Mouse (Mus musculus) urinary bladder, postnatal 25 days (tissue): ENCODE measurements around the gene Chek2.

Experiments
- DNase-seq: peaks from one replicate; pipeline ENCODE4 v3.0.0; 2022; ENCODE audit warnings: low spot score

Gene Chek2

DNA sequence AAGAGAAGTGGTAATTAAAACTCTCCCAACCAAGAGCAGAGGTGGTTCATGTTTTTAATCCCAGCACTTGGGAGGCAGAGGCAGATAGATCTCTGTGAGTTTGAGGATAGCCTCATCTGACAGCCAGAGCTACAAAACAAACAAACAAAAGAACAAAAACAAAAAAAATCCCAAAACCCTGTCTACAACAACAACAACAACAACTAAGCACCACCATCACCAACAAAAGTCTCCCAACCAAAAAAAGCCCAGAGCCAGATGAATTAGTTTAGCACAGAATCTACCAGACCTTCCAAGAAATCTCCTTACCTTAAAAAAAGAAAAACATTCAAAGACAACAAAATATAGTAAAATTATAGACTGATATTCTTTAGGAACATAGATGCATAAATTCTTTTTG is 60.6 kb downstream of the Chek2 start:
- DNase-seq, result no peak

DNA sequence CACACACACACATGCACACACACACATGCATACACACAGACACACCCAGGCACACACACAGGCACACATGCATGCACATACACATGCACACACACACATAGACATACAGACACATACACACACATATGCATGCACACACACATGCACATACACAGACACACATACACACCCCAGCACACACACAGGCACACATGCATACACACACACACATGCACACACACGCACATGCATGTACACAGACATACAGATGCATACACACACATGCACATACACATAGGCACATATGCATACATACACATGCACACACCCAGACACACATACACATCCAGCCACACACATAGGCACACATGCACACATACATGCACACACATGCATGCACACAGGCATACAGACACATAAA is 66.9 kb downstream of the Chek2 start:
- no peak for DNase-seq

DNA sequence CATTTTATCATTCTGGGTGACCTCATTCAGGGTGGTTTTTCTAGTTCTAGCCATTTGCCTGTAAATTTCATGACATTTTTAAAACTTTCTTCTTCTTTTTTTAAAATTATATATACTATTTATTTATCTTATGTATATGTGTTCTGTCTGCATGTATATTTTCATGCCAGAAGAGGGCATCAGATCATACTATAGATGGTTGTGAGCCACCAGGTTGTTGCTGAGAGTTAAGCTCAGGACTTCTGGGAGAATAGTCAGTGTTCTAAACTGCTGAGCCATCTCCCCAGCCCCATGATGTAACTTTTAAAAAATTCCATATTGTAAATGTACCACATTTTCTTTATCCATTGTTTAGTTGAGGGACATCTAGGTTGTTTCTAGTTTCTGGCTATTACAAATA is 69.1 kb downstream of the Chek2 start:
- no peak for DNase-seq

DNA sequence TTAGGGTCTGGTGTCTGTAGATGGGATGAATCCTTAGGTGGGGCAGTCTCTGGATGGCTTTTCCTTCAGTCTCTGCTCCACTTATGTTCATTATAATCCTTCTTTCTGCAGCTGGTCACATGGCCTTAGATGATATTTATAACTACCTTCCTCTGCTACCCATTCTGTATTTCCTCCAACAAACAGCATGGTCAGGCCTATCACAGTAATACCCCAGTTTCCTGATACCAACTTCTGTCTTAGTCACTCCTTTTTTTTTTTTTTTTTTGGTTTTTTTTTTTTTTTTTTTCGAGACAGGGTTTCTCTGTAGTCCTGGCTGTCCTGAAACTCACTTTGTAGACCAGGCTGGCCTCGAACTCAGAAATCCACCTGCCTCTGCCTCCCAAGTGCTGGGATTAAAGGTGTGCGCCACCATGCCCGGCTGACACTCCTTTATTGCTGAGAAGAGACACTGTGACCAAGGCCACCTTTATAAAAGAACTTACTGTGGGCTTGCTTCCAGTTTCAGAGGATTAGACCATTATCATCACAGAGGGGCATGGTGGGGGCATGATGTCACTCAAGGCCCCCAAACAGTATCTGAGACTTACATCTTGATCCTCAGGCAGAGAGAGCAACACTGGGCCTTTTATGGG is 70.3 kb downstream of the Chek2 start:
- no peak for DNase-seq

DNA sequence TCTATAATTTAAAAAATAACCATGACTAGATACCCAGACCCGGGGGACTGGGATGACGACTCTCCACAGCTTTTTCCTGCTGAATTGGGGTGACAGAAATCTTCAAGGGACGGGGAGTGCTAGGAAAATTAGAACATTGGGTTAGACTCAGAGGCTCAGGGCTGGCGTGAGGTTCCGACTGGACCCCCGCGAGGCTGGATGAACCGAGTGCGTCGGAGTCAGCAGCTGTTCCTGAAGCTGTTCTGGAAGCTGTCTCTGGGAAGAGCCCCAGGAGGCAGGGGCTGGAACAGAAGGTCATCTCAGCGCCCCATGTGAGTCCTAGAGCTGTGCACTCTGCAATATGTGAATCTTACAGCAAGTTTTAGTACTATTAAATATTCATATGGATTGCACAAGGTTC is 75.1 kb downstream of the Chek2 start:
- DNase-seq, result no peak

DNA sequence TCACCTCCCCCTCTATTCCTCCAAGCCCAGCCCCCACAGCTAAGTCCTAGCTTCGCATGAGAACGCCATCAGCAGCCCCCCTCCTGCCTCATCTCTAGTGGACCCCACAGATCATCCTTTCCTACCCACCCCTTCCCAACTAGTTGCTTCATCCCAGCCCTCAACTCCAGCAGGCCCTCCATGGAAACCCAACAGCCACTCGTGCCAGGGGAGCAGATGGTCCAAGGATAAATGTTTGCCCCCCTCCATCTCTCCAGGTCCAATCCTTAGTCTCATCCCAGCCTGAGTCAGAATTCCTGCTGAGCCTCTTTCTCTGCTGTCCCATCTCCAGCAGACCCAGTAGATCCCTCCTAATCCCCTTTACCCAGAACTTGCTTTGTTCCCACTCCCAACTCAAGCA is 76.5 kb downstream of the Chek2 start:
- DNase-seq, result no peak

DNA sequence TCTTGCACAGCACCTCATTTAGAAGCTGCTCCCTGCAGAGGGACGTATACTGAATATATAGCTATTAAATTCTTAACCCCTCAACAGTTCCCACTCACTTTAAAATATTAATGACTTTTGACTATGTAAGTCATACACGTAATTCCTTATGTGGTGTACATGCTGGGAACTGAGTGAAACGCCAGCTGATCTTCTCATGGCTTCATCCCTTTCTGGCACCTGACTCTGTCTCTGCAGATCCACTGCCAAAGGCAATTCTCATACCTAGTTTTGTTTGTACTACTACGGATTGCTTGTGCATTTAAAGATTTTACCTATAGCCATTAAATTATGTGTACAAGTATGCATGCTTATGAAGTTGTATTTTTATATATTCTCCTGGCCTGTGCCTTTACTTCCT is 79.8 kb downstream of the Chek2 start:
- no peak for DNase-seq

DNA sequence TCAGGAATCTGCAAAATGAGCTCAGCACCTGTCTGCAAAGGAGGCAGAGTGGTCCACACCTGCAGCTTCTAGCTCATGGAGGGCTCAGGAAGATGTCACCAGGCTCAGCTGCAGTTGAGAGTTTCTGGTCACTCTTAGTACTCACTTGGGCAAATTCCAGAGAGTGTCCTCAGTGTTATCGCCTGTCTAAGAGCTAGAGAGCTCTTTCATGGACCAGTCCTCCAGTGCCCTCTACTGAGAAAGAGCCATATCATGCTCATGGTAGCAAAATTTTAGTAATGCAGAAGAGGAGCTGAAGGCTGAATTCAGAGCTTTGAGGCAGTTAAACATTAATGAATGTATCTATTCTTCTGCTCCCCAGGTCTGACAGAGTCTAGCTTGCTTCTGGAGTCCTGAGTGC is 83.6 kb downstream of the Chek2 start:
- no peak for DNase-seq
